Mouse (Mus musculus) layer of hippocampus, postnatal 10 days (tissue): ENCODE measurements around the gene Apobec2. TPM values are rescaled to one million over a fixed set of nuclear protein-coding genes. Genes with fewer than 3 reads are reported as not detected.
A peak's percentile ranks its signal among the peaks of the same experiment; 100 is the strongest.

Experiments
- DNase-seq, 2 experiments: peaks; one replicate each; pipeline ENCODE4 v3.0.0; 2021; ENCODE audit warnings: low spot score in 2 of 2
- total RNA-seq, 2 experiments: library from RNA; stranded (reverse); gene quantifications; 2 replicates each; pipeline ENCODE4 v1.2.3; 2021

Gene Apobec2
- total RNA-seq, 2 experiments from 2014 or later = 0.47 TPM; not detected in 1

DNA sequence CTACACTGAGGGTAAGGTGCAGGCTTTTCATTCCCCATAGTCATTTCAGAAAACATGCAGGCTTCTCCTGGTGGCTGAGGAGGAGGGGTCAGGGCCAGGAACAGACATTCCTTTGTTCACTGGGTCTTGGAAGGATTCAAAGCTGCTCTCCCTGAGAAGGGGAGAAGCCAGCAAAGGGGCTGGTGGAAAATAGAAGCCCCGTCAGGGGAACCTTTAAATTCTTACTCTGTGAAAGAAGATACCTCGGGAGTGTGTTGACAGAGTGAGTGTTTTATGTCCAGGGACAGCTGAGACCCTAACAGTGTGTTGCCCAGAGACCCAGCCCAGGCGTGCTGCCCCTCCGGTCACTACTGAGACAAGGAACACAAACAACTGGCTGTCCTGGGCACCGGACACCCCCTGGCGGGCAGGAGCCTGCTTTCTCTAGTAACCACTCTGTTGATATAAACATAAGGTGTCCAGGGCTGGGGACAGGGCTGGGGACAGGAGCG, 4.7 kb upstream of the Apobec2 start:
- peak in 1 of 2 experiments; percentile 44 for DNase-seq

DNA sequence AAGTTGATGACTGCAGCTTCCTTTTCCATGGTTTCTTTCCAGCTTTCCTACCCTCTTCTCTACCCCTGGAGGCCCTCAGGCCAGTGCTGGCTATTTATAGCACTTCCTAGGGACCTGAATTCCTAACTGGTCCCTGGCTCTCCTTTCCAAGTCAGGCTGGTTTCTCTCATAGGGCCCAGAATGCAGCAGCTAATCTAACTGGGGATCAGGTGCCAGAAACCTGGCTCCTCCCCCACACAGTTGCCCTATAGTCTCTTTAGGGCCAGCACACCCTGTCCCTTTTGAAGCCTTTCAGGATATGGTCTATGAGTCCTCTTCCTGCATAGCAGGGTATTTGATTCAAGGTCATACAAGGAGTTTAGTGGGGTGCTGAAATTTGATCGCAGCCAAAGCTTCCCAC, 3.8 kb upstream of the Apobec2 start:
- DNase-seq = no peak

DNA sequence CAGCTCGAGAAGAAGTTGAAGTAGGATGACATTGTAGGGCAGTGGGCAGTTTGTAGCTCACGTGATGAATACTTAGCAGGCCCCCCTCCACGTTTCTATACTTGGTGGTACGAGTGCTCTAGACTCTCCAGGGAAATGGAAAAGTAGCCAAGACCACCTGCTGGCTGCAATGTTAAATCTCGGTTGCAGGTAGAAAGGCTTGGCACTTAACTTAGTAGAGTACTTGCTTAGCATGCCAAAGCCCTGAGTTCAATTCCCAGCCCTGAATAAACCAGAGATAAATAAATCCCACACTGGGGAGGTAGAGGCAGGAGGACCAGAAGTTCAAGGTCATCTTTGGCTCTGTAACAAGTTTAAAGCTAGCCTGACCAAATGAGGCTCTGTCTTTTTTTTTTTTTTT, 1.7 kb upstream of the Apobec2 start:
- DNase-seq = no peak

DNA sequence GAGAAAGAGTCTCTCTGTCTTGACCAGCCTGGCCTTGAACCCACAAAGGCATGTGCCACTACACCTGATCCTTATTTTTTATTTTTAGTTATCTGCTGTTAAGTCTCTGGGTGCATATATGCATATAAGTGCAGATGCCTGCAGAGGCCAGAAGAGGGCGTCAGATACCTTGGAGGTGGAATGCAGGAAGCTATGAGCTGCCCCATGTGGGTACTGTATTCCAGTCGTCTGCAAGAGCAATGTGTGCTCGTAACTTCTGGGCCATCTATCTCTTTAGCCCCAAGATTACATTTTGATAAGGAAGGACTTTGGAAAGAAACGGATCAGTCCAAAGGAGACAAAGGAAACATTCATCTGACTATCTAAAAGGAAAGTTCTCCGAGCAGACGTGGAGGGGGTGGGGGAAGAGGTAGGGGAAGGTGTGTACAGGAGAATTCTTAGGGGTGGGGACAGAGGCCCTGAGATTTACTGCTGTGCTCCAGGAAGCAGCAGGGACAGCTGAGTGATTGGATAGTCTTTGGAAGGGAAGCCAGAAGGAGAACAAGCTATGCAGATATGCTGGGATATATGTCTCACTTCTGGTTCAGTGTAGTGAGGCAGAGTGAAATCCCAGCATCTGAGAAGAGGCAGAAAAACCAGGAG, 1.1 kb upstream of the Apobec2 start:
- no peak for DNase-seq

DNA sequence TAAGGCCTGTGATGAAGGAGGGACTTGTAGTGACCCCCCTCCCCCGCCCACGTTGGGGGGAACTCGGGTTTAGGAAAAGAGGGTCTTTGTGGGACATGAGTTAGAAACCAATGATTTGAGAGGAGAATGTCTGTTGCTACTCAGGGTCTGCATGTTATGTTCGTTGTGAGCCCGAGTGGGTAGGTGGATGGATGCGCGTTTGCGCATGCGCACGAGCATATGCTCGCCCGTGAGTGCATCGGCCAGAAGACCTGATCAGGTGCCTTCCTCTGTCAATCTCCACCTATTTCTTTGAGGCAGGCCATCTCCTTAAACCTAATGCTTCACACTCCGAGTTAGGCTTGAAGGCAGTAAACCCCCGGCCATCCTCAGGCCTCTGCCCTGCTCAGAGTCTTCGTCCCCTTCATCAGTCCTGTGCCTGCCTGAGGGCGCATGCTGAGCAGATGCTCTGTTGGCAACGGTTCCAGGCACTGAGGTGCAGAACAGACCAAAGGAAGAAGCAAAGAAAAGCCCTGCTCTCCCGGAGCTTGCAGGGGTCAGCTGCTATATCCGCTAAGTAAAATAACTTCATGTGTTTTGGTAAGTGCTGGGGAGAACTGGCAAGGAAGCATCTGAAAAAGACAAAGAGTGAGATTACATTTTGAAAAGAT, 401 bp upstream of the Apobec2 start:
- no peak for DNase-seq

DNA sequence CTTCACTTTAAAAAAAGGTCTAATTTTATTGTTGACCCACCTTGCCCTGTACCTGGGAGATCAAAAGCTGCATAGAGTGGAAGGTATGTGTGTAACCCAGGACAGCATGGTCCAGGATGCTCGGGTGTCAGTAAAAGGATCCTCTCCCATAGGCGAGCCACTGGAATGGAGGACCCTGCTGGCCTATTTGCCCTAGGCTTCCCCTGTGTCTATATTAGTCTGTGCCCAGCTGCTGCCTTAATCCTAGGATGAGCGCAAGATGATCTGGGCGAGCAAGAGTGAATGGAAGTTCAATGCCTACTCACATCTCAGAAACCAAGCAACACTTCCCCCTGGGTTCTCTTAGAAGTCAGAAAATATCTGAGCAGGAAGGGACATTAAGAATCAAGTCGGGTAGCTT, 1.7 kb downstream of the Apobec2 start:
- DNase-seq = no peak

DNA sequence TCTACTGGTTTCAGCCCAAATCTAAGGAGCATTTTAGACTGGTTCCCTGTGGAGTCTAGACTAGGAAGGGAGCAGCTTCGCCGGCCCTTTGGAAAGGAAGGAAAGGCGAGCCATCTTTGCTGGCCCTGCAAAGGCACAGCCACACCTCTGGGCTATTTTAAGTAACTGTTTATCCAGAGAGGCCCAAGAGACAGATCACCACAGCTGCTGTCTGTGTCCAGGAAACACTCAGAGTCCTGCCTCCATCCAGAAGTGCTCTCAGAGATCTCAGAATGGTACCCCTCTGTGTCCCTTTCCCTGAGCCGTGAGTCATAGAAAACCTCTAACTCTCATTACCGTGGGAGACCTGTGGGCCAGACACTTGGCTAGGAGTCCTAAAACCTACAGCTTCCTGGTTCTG, 2.3 kb downstream of the Apobec2 start:
- DNase-seq = no peak

DNA sequence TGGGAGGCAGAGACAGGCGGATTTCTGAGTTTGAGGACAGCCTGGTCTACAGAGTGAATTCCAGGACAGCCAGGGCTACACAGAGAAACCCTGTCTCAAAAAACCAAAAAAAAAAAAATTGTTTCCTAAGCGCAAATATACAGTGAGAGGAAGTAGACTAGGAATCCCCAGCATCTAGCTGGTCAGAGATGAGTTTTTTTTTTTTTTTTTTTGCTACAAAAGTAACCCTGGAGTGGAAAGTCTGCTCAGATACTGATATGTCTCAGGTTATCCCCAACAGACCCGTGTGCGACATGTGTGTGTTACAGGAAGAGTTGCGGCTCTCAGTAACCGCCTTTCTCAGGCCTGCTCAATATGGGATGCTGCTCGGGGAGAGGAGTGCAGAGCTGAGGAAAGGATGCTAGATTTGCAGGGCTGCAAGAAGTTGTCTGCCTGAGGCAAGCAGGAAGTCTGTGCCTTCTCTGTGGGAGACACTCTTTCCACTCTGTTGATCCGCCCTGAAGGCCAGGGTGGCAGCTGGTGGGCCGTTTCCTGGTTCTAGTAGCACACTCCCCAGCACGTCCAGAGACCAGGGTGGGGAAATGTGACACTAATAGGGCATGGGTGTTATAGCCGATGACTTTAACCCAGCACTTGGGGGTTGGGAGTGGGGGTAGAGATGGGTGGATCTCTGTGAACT, 4.7 kb downstream of the Apobec2 start:
- no peak for DNase-seq

DNA sequence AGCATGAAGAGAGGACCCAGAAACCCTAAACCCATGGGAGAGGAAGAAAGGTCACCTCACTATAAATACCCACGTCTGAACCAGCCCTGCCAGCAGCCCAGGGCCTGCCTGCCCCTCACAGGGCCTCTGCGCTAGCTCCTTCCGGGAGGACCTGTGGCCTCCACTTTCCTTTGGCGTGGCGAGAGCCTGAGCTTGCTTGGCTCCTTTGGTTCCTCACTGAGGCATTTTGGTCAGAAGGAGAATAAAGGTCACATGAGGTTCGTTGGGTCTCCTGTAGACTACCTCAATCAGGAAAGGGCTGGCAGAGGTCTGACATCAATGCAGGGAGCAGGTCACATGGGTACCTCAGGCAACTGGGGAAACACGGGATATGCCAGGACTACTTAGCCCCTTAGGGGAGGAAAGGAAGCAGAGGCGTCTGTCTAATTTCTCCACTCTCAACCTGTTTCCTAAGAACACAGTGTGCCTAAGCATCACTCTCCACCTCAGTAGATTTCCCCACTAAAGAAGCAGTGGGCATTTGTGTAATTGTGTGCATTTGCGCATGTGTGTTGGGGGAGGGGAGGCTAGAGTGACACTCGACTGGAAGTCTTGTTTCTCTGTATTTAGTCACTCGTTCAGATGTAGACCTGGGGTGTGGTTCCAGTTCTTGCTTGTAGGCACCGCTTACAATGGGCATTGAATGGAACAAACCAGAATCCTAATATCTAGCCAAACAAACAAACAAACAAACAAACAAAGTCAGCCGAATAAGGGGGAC, 5.6 kb downstream of the Apobec2 start:
- no peak for DNase-seq

DNA sequence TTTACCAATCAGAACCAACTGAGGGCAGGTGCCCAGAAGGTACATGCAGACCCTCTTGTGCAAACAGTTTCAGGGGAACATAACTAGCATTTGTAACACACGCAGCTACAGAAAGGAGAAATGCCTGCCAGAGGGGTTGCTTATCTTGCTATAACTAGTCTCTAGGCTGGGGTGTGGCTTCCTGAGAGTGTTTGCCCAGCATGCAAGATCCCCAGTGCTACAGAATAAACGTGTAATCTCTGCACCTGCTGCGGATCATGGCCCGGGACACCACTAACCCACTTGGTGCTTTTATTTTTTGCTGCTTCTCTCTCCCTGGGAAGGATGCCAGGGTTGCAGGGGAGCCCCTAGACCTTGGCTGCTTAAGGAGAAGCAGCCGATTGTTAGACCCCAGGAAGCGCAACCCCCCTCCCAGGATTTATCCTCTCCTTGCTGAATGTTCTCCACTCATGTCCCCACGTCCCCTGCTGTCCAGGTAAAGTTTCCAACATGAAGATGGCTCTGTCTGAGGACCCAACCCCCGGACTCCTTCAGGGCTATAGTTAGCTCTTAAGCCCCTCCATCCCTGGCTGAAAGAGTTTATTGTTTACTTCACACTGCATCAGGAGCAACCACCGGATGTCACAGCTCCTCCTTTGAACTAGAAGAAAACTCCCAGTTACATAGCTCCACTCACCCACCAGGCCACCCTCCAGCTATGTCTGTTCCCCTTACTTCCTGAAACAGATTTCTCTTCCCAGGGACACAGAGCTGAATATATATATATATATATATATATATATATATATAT, 6.7 kb downstream of the Apobec2 start:
- no peak for DNase-seq

DNA sequence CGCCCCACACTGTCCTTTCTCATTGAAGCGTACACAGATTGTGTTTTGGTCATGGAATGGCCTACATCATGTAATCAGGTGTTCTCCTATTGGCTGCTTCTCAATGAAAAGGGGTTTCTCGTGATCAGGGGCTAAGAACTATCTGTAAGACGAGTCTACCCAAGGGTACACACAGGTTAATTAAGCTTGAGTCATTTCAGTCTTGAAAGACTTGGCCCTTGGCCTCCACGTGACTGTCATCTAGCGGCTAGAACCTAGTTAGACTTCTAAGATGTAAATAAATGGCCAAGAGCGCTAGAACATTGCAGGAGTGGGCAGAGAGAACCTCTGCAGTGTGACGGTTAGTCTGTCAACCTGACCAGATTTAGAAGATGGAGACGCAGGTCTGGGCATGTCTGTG, 8.5 kb downstream of the Apobec2 start:
- DNase-seq = no peak

DNA sequence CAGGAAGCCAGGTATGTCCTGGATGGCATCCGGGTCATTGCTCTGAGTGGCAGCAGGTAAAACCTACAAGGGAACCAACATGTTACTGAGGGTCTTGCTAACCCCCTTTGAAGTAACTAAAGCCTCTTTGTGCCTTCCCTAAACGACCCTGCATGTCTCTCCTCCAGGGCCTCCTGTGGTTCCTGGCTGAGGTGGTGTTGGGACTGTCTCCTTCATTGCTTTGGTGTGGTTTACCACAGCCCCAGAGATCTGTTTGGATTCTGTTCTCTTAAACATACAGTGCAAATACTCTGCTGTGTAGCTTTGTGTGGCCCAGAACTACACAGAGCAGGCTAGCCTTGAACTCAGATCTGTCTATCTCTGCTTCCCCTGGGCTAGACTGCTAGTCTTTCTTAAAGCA, 13.2 kb downstream of the Apobec2 start:
- no peak for DNase-seq

DNA sequence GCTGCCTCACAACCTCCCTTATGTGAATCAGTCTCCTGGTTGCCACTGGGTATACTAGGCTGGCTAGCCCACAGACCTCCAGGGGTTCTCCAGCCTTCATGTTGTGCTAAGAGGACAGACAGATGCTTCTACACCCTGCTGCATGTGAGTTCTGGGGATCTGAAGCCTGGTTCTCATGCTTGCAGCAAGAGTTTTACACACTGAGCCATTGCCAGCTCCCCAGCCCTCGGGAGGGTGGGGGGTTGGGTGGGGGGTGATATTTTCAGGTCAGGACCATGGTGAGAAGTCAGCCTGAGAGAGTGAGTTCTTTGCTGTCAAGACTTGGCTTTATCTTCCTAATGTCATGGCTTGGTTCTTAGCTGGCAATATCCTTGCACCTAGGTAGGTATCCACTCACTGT, 13.9 kb downstream of the Apobec2 start:
- no peak for DNase-seq

DNA sequence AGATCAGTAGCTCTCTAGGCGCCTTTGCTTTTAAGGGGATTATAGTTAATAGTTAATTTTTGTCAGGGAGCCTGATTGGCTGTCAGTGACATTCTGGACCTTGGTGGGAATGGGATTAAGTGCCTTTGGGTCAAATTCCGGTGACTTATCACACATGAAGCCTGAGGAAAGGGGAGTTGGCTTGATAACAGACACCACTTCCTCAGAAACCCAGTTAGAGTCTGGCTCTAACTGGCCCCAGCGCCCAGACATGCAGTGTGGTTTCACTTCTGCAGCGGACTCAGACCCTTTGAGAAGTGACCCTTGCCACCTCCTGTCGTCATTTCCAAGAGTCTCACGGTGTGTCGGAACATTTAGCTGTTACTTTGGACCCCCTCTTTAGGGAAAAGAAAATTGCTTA, 14.6 kb downstream of the Apobec2 start:
- DNase-seq = no peak

DNA sequence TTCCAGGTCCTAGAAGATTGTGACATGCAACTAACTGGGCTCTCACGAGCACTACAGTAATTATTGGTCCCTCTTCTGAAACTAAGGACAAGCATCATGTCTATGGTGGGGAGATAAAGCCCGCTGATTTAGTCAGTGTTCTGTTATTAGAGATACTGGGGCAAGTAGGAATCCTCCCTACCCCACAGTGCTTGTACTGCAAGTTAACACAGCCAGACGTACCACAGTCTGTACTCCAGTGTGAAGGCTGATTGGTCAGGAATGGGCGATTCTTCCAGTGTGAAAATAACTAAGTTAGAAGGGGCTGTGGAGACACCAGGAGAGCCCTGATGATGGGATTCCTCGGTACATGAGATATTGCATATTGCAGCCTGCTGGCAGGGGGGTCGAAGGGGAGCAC, 15.2 kb downstream of the Apobec2 start:
- no peak for DNase-seq

DNA sequence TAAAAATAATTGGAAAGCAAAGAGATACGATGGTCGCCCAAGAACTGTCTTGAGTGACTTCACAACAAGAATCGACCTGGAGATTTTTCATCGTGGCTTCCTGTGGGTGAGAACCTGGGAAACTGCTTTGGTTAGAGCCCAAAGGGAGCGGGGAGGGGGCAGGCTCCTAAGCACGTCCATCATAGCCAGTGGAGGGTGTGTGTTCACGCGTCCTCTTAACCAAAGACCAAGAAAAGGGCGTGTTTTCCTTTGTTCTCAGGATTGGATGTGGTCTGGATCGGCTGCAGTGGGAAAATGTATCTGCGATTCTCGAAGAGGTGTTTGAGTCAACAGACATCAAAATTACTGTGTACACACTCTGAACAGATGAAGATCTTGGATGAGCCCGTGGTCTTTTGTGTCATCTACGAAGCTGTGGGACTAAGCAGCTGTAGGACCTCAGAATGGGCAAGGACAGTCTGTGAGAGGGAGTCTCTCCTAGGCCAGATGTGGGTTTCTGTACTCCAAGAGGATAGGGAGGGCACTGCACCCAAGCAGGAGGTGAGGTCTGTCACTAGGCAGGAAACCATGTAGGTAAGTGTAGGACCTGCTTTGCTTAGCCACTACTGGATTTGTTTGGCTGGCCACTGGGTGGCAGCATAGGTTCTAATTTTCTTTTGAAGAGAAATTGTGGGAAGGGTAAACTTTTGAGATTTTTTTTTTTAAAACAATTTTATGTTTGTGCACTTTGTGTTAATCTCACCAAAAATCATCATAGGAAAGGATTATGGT, 16.1 kb downstream of the Apobec2 start:
- DNase-seq = peak; percentile 80 to 86

DNA sequence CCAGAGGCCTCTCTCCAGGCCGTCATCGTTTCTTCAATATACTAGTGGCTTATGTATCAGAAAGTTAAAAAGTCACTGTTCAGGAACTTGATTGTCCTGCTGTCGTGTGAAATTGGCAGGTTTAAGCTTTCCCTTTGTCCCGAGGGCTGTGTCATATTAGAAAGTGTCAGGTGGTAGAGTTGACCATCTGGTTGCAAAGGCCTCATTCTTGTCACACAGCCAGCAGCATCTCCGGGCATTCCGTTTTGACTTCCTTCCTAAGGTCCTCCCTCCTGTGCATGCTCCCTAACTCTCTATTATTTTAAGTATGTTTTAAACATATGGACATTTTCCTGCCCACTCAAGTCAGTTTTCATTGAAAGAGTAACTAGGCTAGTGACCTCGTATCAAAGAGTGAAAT, 16.7 kb downstream of the Apobec2 start:
- no peak for DNase-seq

DNA sequence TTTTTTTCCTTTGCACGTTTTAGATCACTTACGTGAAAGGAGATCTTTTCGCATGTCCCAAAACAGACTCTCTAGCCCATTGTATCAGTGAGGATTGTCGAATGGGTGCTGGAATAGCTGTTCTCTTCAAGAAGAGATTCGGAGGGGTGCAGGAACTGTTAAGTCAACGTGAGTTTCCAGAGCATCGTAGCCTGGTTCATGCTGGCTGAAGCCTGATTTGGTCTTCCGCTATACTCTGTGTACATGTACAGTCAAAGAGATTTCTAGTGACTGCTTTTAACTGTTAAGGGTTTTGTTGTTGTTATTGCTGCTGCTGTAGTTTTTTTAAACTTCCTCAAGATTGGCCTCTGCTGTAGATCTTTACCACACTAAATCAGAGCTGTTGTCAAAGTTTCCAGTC, 21.5 kb downstream of the Apobec2 start:
- no peak for DNase-seq

DNA sequence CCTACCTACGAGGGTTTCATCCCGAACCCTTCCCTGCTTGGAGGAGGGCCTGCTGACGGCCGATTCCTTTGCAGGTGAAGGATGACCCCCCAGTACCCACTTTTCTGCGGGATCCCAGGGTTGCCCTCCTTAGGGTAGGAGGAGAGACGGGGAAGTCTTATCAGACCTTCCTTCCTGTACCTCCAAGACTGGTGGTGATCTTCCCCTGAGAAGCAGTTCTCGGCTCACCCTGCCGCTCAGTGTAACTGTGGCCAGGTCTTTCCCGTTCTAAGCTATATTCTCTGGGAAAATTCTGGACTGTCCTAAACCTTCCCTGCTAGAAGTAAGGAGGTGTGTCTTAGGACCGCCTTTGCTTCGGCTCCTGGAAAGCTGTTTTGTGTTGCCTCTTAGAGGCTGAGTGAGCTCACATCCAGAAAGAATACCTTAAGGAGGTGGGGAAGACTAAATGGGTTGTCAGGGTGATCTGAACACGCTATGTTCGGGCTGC, 22.4 kb downstream of the Apobec2 start:
- DNase-seq = no peak
